Mouse (Mus musculus) kidney, postnatal 10 days (tissue): ENCODE data around the gene Gen1.

Source experiments
- DNase-seq: peaks from one replicate; pipeline ENCODE4 v3.0.0; 2021; ENCODE audit warnings: mixed read lengths

Gene Gen1

DNA sequence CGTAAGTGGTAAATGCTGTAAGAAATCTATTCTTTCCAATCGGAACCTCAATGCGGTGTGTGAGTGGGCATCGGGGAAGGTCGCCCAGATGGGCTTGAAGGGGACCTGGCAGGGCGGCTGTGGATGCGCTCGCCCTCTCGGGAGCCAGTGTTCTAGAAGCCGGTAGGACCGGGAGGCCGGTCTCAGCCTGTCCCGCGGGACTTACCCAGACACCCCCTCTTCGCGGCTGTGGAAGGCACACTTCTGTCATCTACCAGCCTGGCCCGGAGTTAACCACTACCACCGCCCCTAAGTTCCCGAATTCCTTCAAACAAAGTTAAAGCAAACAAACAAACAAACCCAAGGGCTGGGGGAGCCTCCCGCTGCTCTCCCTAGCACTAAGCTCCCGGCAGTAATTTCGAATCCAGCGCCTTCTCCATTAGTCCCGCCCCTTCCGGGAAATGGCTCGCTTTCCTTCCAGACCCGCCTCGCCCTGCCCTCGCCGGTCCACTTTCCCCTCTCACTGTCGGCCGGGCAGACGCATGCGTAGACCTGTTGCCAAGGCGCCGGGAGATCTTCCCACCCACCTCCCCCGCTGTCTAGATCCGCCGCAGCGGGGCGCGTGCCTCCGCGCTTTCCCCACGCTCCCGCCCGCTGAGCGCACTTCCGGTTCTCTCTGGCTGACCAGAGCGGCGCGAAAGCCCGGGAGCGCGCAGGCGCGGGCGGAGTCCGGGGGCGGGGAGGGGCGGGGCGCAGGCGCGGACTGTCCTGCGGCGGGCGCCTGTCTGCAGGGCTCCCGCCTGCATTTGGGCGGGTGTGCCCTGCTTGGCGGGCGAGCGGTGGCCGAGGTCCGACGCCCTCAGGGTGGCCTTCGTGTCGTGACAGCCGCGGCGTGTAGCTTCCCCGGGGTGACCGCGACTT, at the start of gene Gen1, which contains the start of gene Smc6:
Gene Gen1 (minus strand): TSS at position 420 of the 900 bp plus-strand sequence.
Gene Smc6 (plus strand): TSS at position 505 of the 900 bp plus-strand sequence.
- DNase-seq: peak; percentile 98

DNA sequence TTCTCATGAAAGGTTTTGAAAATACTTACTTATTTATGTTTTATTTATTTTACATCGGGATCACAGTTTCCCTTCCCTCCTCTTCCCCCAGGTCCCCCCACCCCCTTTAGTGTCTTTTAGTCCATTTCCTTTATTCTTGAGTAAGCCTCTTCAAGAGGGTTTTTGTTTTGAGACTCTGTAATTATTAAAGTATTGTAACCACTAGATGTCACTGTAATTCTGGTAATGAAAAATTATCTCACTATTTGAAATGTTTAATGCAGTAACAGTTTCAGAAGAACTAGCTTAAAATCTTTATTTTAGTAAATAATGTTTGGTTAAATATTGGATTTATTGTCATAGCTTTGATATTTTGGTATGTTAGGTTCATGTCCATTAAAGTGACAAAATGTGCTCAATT, 48.2 kb upstream of the Gen1 start:
- DNase-seq: no peak

DNA sequence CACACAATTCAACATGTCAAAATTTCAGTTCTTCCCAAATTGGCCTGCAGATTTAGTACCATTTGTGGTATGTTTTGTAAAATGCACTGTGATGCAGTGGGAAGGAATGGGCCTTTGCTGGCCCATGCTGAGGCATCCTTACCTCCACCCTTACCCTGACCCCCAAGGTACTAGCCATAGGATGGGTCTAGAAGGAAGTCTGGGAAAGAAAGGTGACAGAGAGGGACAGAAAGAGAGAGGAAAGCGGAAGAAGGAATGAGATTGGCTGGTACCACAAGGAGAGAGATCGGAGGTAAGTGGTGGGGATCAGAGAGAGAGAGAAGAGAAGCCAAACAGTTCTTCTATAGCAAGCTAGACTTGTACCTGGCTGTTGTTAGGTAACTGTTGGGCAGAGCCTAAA, 45.5 kb upstream of the Gen1 start:
- no peak for DNase-seq

DNA sequence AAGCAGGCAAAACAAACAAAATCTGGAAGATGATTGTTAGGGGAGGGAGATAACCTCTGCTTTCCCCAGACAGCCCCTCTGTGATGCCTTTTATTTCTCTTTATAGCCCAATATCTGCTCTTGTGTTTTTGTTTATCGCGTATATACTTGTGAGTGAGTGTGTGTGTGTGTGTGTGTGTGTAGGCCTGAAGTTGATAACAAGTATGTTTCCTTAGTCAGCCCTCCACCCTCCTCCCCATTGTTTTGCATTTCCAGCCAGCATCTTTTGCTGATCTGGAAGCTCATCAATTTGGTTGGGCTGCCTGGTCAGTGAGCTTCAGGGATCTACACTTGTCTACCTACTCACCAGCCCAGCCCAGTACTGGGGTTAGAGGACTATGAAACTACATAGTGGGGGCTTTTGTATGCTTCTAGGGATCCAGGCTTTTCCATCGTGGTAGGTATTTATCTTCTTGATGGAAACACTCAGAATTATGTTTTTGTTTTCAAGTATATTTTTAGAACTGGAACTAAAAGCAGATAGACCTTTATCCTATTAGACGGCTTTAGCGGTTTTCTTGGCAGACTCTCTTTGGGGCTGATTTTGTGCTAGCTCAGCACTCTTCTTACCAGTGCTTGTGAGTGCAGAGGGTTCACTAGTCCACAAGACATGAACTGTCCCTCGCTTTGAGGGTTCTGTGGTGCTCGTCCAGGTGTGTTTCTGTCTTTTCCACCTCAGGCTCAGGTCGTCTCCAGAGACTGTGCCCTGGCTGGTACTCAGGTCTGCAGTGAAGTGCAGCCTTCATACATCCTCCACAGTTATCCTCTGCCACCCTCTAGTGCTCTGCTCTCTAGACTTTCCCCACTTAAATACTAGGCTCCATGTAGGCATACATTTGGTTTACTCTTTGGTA, 41.4 kb upstream of the Gen1 start:
- no peak for DNase-seq

DNA sequence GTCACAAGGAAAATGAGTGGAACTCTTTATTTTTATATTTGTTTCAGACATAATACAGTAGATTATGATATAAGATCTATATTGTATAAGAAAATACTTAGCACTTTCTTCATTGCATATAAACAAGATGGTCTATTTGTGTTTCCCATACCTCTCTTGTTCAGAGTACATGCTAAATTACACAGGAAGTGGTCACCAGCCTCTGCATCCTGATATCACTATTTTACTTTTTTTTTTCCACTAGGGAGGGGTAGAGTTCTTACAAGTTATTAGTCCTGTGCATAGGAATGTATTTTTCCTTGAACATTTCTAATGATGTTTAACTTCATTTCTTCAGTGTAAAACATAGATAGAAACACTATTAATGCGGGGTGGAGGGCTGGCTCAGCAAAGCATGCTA, 35.3 kb upstream of the Gen1 start:
- DNase-seq: no peak

DNA sequence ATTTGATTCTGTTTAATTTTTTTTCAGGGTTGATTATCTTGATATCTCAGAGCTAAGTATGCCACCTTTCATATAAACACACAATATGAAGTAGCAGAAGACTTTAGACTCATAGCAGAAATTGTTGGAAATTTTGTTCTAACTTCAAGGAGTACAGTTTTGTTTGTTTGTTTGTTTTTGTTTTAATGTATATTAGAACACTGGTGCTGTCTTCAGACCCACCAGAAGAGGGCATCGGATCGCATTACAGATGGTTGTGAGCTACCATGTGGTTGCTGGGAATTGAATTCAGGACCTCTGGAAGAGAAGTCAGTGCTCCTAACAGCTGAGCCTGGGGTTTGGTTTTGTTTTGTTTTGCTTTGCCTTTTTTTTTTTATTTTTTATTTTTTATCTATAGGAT, 20.8 kb upstream of the Gen1 start:
- no peak for DNase-seq

DNA sequence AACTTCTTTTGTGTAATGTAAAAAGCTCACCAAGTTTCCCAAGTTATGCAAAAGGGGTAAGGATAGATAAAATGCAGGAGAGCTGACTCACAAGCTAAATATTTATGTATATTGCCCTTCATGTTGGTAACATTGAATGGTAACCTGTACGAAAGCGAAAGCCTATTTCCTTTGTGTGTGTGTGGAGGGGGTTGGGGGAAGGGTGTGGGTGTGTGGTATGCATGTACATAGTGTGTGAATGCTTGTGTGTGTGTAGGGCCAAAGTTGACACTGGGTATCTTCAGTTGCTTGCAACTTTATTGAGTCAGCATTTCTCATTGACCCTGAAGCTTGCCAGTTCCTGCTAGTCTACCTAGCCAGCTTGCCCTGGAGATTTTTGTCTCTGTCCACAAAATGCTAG, 16.0 kb upstream of the Gen1 start:
- DNase-seq: no peak

DNA sequence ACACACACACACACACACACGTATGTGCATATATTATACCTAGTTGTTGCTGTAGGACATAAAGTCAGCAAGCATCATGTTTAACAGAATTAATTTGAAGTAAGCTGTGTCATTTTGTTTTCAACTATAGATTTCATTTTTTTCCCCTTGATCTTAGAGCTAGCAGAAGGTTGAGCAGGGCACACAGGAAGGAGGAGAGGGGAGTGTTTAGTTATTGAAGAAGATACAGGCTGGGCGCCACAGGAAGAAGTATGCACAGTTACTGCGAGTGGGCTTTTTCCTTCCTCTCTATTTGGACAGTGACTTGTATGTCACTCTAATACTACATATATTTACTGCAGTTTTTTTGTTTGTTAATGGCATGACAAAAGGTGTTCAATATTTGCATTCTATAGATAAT, 14.3 kb upstream of the Gen1 start:
- no peak for DNase-seq

DNA sequence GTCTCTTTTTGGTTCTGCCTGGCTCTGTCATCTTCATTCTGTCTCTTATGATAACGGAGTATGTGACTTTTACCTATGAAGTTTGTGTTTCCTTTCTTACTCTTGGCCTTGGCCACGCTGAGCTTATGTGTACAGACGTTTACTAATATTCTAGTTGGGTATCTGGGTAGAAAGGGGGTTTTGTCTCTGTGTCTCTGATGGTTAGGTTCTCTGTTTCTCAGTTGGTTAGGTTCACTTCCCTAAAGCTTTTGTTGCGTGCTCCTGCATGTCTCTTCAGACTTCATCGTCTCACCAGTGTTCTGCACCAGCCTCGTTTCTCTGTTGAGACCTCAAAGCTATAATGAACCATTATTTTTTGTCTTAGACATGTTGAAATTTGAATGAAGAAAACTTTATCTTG, 11.6 kb upstream of the Gen1 start:
- DNase-seq: no peak

DNA sequence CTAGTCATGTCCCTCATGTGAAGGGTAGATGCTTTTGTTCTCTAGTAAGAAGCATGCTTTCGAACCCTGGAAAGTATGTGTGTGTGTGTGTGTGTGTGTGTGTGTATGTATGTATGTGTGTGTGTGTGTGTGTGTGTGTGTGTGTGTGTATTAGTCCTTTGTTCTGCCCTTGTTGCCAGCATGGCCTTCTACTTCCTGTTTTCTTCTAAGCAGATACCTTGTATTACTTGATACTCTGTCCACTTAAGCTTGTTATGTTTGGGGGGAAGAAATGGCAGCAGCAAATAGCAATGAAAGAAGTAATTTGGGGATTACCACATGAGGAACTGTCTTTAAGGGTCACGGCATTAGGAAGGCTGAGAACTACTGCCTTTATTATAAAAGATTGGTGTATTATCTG, 11.0 kb upstream of the Gen1 start:
- DNase-seq: no peak

DNA sequence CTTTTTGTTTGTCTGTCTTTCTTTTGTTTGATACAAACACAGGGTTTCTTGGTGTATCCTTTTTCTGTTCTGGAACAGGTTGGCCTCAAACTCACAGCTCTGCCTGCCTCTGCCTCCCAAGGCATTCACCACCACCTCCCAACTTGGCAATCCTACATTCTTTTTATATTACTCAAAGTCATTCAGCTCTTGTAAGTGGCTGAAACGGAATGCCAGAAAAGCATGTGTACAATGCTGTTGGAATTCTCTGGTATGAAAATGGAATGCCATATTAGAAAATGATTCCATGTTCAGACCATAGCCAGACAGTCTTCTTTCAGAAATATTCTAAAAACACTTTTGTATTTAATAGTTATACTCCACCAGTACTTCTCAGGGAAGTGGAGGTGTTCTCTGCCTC, 7.6 kb upstream of the Gen1 start:
- DNase-seq: no peak

DNA sequence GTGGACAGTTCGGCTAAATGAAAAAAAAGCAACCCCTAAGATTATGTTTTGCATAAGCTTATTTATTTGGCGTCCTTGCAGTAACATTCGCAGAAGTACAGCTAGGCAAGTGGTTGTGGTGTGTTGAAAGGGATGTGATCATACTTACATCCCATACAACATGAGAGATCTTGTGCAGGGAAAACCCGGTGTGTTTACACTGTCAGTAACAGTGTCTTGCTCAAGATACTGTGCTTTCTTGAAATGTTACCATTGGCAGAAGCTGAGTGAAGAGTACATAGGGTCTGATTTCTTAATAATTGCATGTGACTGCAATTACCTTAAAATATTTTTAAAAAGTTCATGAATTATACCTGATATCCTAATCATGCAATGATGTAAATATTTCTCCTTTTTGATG, 7.0 kb upstream of the Gen1 start:
- DNase-seq: no peak

DNA sequence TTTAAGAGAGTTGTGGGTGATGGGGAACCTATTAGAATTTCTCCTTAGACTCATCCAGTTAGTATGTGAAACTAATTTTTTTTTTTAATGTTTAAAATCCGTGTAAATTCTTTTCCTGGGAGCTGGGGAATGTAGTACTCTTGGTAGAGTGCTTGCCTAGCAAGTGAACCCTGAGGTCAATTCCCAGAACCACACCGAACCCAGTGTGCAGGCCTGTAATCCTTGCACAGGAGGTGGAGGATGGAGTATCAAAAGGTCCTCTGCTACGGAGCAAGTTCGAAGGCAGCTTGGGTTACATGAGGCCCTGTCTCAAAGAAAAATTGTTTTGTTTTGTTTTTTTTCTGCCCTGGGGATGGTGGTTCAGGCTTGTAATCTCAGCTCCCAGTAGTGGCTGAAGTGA, 1.4 kb upstream of the Gen1 start:
- DNase-seq: peak; percentile 8

DNA sequence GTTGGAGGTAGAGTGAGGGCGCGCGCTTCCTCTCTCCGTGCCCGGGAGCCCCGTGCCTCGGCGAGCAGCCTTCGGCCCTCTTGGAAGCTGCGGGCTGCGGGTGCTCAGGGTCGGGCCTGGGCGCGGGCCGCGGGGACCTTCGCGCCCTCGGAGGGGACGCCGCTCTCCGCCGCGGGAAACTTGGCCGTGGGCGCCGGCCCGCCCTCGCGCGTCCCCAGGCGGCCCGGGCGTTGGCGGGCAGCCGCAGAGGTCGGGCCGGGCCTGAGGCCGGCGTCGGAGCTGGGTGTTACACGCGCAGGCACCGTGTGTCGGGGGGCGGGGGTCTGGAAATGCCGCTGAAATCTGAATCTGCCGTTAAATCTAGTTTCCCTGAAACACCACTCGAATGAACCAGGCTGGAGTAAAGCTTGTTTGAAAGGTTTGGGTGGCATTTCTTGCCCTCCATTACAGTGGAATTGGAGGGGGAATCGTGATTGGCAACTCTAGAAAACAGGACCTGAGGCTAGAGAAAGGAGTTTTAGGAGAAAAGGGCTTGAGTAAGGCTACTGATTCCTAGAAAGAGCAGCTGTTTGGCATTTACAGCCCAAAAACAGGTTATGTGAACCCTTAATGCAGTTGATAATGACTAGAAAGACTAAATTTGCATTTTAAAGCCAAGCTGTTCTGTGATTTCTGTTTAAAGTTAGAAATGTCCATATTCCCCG, 833 bp upstream of the Gen1 start:
- DNase-seq: peak; percentile 74

DNA sequence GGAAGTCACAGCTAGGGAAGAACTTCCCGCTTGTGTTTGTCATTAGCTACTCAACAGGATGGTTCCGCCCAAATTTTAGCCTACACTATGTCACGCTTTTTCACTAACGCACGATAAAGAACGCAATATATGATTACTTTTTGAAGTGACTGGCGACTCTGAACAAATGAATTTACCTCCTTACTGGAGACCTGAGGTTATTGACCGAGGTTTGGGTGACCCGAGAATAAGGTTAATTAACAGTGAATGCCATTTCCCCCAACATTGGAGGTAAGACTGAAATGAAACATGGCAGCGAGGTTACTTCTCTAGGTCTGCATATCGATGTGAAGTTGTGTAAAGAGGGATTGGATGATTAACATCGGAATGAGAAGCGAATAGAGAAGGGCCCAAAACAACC, 706 bp downstream of the Gen1 start:
- DNase-seq: no peak

DNA sequence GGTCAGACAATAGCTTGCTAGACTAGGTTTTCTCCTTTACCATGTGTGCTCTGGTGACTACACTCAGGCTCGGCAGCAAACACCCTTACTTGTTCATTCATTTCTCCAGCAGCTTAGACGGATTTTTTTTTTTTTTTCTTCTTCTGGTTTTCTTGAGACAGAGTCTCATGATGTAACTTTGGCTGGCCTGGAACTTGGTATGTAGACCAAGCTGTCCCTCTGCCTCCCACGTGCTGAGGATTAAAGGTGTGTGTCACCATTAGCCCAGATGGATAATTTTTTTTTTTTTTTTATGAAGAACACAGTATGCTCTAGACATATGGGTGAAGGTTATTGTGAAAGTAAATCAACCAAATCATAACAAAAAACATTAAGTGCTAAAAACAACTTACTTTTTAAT, 15.3 kb downstream of the Gen1 start:
- no peak for DNase-seq

DNA sequence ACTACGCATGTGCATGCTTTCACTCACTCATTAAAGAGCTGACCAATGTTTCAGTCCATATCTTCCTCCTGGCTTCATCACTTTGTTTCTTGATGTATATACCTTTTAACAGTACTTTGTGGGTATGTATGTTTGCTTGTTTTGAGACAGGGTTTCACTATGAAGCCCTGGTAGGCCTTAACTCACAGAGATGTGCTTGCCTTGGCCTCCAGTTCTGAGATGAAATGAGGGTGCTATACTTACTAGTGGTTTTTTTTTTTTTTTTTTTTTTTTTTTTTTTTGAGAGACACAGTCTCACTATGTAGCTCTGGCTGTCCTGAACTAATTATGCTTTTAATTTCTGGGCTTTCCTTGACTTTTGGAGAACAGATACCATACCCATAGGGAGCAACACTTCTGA, 18.1 kb downstream of the Gen1 start:
- no peak for DNase-seq

DNA sequence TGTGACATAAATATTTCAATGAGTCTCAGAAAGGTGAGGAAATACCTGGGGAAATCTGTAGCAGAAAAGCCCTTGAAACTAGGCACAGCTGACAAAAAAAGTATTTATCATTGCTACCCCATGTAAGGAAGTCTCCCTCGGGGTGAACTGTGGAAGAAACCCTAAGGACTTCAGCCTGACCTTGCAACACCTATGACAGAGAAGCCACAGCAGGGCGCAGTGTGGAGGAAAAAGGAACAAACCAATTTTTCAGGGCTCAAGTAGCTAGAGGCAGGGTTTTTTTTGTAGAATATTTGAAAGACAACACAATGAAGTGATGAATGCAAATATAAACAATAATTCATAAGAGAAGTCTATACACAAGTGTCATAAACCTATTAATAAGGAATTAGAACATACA, 29.6 kb downstream of the Gen1 start:
- DNase-seq: no peak

DNA sequence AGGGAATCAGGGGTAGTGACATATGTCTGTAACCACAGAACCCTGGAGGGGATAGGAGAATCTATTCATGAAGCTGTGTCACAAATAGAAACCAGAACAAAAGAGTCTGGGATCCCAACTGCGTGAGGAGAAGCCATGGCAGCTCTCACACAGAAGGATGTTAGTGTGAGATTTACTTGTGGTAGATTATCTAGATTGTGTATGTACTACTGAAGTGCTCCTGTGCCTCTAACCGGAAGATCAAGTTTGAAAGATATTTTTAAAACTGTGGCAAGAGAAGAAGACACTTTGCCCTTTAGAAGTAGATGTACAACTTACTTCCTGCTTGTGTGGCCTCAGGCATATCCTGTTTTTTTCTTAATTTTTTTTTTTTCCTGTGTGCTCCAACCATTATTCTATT, 35.3 kb downstream of the Gen1 start:
- no peak for DNase-seq

DNA sequence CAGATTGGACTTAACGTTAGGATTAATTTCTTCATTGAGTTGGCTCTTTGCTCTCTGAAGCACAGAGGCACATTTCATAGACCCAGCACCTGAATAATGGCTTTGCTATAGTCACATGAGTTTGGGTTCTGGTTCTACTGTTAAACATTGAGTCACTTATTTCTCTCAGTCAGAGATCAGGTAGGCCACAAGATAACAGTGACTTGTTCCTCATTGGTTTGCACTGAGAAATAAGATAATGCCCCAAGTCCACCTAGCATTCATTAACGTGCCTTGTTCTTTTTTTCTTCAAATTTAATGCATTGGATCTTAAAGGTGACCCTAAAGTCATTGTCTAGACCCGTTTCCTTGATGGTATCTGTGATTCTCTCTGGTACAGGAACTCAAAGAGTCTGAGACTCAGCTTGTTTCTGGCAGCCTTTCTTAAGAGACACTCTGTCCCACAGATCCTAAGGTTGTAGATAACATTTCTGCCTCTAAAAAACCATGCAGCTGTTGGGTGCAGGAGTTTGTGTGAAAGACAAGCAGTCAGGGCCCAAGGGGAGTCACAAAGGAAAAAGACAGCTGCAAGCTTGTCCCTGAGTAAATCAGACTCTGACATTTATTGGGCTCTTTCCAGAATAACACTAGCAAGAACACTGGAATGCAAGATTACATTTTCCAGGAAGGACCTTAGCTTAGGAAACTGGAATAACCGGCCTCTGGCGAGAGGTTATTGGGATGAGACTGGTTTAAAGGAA, 38.9 kb downstream of the Gen1 start:
- DNase-seq: peak; percentile 24

DNA sequence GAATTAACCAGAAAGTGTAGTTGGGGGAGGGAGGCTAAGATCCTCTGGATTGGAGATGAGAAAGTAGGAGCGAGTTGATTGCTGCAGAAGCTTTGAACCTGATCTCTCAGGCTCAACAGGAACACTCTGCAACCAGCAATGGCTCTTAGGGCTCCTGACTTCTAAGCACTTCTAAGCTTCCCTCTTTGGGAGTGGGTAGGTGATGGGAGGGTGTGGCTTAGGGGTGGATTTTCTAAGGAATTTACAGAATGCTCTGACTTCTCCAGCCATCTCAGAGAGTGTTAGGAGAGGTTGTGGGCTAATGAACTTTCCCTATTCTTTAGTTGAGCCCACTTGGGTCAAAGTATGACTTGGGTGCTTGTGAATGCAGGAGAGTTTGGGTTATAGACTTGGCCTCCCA, 39.5 kb downstream of the Gen1 start:
- DNase-seq: no peak

DNA sequence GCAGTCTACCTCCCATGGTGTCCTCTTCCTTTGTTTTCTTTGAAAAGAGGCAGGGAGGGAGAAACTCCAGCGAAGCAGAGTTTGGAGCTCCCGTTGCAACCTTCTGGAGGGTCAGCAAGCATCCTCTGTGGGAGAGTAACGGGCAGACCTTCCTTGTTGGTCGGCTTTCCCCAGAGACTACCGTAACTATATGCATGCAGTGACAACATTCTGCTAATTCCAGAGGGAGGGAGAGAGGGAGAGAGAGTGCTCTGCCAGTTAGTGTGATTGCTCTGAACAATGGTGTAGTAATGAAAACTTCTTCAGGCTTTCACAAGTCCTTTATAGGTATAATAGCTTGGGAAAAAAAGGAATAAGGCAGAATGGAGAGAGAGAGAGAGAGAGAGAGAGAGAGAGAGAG, 40.9 kb downstream of the Gen1 start:
- DNase-seq: no peak

DNA sequence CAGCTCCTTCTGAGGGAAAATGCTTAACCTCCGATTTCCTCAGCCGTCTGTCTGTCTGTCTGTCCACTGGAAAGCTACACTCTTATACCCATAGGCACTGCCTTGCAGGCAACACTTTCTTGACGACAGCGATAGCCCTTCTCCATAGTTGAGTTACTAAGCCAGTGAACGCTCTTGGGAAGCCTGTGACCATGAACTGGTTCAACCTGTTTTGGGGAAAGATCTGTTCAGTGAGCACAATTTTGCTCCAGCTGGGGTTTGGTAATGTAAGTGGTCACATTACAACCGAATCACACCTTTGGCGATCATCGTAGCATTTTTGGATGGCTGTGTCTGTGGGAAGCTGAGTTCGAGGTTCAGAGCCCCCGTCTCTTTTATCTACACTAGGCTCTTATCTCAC, 42.5 kb downstream of the Gen1 start:
- DNase-seq: no peak
